Mouse (Mus musculus) cerebral cortex, adult 2 months (tissue): ENCODE results near the gene Casq1.

ENCODE experiments used
- WGBS: fragments of 180-500 bp; shearing (Covaris S2); methylation state at CpG from one replicate; pipeline ENCODE4 v1.1.7; 2018; 5-methylcytosine and 5-hydroxymethylcytosine counted together

The Casq1 gene

GRCm38 (mm10) chr1:172181777-172182176 lies 37.9 kb downstream of the Casq1 start:
- 69% methylated on average over 3 of the region's 3 CpGs for WGBS

- 70% methylated on average over 4 of the region's 4 CpGs for WGBS
These were observed 38.8 kb downstream of the Casq1 start for GRCm38 (mm10) chr1:172180881-172181280.

- 59% methylated on average over 7 of the region's 7 CpGs for WGBS
These were observed 40.6 kb downstream of the Casq1 start for GRCm38 (mm10) chr1:172179102-172179501.

GRCm38 (mm10) chr1:172177791-172178190 lies 41.9 kb downstream of the Casq1 start:
- WGBS, result 39% methylated on average over 7 of the region's 7 CpGs

GRCm38 (mm10) chr1:172173181-172173580 lies 46.5 kb downstream of the Casq1 start:
- 38% methylated on average over 5 of the region's 5 CpGs for WGBS

GRCm38 (mm10) chr1:172172381-172172780 lies 47.3 kb downstream of the Casq1 start:
- 92% methylated on average over 21 of the region's 21 CpGs for WGBS

GRCm38 (mm10) chr1:172169809-172170208 lies 49.9 kb downstream of the Casq1 start:
- WGBS, result 91% methylated on average over 5 of the region's 5 CpGs

- 80% methylated on average over 5 of the region's 5 CpGs for WGBS
These were observed 51.8 kb downstream of the Casq1 start for GRCm38 (mm10) chr1:172167911-172168310.

GRCm38 (mm10) chr1:172162959-172163358 lies 56.7 kb downstream of the Casq1 start:
- WGBS, result 91% methylated on average over 6 of the region's 6 CpGs

GRCm38 (mm10) chr1:172162009-172162408 lies 57.7 kb downstream of the Casq1 start:
- 87% methylated on average over 1 of the region's 1 CpGs for WGBS

- 52% methylated on average over 4 of the region's 4 CpGs for WGBS
These were observed 59.7 kb downstream of the Casq1 start for GRCm38 (mm10) chr1:172159970-172160369.
